Comparison of ENCODE assay signal across 8 mouse cellular contexts in genomic region chr5:88564501-88565147, GRCm38 (mm10). TPM values are rescaled to one million over a fixed set of nuclear protein-coding genes. Genes with fewer than 3 reads are reported as not detected.
DNase-seq lines count a peak whose midpoint lies in the region; ATAC-seq and TF ChIP-seq lines count a peak whose summit lies in the region.

Rufy3 (plus strand) TSS chr5:88565040.

- TF ChIP-seq CTCF in spleen, adult 2 months (IDR thresholded peaks at IDR 0.05; ENCODE audit: extremely low read depth, insufficient read depth, insufficient read length, insufficient replicate concordance) = peak; percentile 28; the same call in 1 of the 2 replicates

- ATAC-seq in embryonic facial prominence, embryonic 11.5 days (replicated peaks; ENCODE audit: insufficient number of reproducible peaks, low FRiP score, low TSS enrichment, low read depth) = peak; percentile 88
- peak; percentile 84 for ATAC-seq in limb, embryonic 13.5 days (ENCODE audit: low FRiP score, low read depth)
- peak; percentile 87 for ATAC-seq in midbrain, embryonic 14.5 days (ENCODE audit: low FRiP score, low TSS enrichment)

- peak; percentile 81 for DNase-seq in 3134 (ENCODE audit: extremely low read depth, insufficient read length, low spot score)
- DNase-seq in adrenal gland, postnatal 10 days = peak; percentile 95
- peak; percentile 82 for DNase-seq in embryonic facial prominence, embryonic 11.5 days (ENCODE audit: low spot score)
- DNase-seq in heart, adult 18-20 months = peak; percentile 87 to 93
- DNase-seq in kidney, adult 18-20 months = peak; percentile 93
- peak; percentile 90 for DNase-seq in midbrain, embryonic 14.5 days
- peak; percentile 28 to 84 for DNase-seq in spleen, adult 2 months (ENCODE audit: low read depth in 1 of 2, low spot score in 2 of 2)

- peak; percentile 26; the same call in 1 of the 2 replicates for TF ChIP-seq POLR2A in spleen, adult 2 months (IDR thresholded peaks at IDR 0.05; ENCODE audit: low read depth, low read length)

- peak within 1 kb of the TSS; percentile 76 for H3K4me2 ChIP-seq in embryonic facial prominence, embryonic 11.5 days (ENCODE audit: low read depth, low read length)
- peak within 1 kb of the TSS; percentile 80 for H3K4me2 ChIP-seq in limb, embryonic 13.5 days (replicated peaks)
- H3K4me2 ChIP-seq in midbrain, embryonic 14.5 days (ENCODE audit: low read length) = peak within 1 kb of the TSS; percentile 78

- under 1% methylated on average over 54 of the region's 71 CpGs for WGBS in embryonic facial prominence, embryonic 11.5 days
- WGBS in limb, embryonic 13.5 days = under 1% methylated on average over 64 of the region's 71 CpGs
- under 1% methylated on average over 71 of the region's 71 CpGs for WGBS in midbrain, embryonic 14.5 days
- WGBS in spleen, adult 2 months = 1% methylated on average over 57 of the region's 71 CpGs

- peak within 1 kb of the TSS; percentile 87 for H3K4me3 ChIP-seq in embryonic facial prominence, embryonic 11.5 days (ENCODE audit: low read depth, low read length)
- peak within 1 kb of the TSS; percentile 91 for H3K4me3 ChIP-seq in limb, embryonic 13.5 days
- peak within 1 kb of the TSS; percentile 86 for H3K4me3 ChIP-seq in midbrain, embryonic 14.5 days (replicated peaks; ENCODE audit: low read depth, low read length)
- peak within 1 kb of the TSS; percentile 98 for H3K4me3 ChIP-seq in spleen, adult 2 months (ENCODE audit: extremely low read depth, insufficient read depth, insufficient read length)

- no peaks in the 10 kb centered on the region for H3K9me3 ChIP-seq in embryonic facial prominence, embryonic 11.5 days (replicated peaks; ENCODE audit: control insufficient read depth, low read length)
- no peaks in the 10 kb centered on the region for H3K9me3 ChIP-seq in limb, embryonic 13.5 days
- H3K9me3 ChIP-seq in midbrain, embryonic 14.5 days (ENCODE audit: control insufficient read depth, low read length) = no peaks in the 10 kb centered on the region

- no peaks in the 10 kb centered on the region for H3K36me3 ChIP-seq in embryonic facial prominence, embryonic 11.5 days (replicated peaks; ENCODE audit: control insufficient read depth, insufficient read depth, low read depth, low read length)
- H3K36me3 ChIP-seq in limb, embryonic 13.5 days = 0 out of 2 replicates have a peak, but pooled peaks cover 8% of the 10 kb centered on the region
- no peaks in the 10 kb centered on the region for H3K36me3 ChIP-seq in midbrain, embryonic 14.5 days (ENCODE audit: control insufficient read depth, insufficient read depth, low read length)
- no peaks in the 10 kb centered on the region for H3K36me3 ChIP-seq in spleen, adult 2 months (ENCODE audit: control insufficient read depth, insufficient read depth, low read length)

- H3K27ac ChIP-seq in embryonic facial prominence, embryonic 11.5 days (replicated peaks; ENCODE audit: low read depth, low read length) = peak within 1 kb of the TSS; percentile 70
- peak within 1 kb of the TSS; percentile 83 for H3K27ac ChIP-seq in limb, embryonic 13.5 days
- peak within 1 kb of the TSS; percentile 88 for H3K27ac ChIP-seq in midbrain, embryonic 14.5 days (replicated peaks; ENCODE audit: low read depth, low read length)
- H3K27ac ChIP-seq in spleen, adult 2 months (ENCODE audit: insufficient read depth, low read length) = peak within 1 kb of the TSS; percentile 90

- peak within 1 kb of the TSS; percentile 75 for H3K9ac ChIP-seq in embryonic facial prominence, embryonic 11.5 days (replicated peaks; ENCODE audit: low read length)
- H3K9ac ChIP-seq in limb, embryonic 13.5 days = peak within 1 kb of the TSS; percentile 86
- H3K9ac ChIP-seq in midbrain, embryonic 14.5 days (replicated peaks; ENCODE audit: low read length) = peak within 1 kb of the TSS; percentile 88

- no peaks in the 10 kb centered on the region for H3K4me1 ChIP-seq in embryonic facial prominence, embryonic 11.5 days (ENCODE audit: control insufficient read depth, insufficient read depth, low read length)
- peaks cover 10% of the 10 kb centered on the region; the same call in 1 of the 2 replicates for H3K4me1 ChIP-seq in limb, embryonic 13.5 days
- H3K4me1 ChIP-seq in midbrain, embryonic 14.5 days (ENCODE audit: control insufficient read depth, insufficient read depth, low read length) = peaks cover 6% of the 10 kb centered on the region; the same call in 1 of the 2 replicates
- peaks cover 2% of the 10 kb centered on the region for H3K4me1 ChIP-seq in spleen, adult 2 months (ENCODE audit: control insufficient read depth, insufficient read depth, insufficient read length)

- H3K27me3 ChIP-seq in embryonic facial prominence, embryonic 11.5 days (ENCODE audit: control insufficient read depth, insufficient read depth, low read length) = no peaks in the 10 kb centered on the region
- H3K27me3 ChIP-seq in limb, embryonic 13.5 days = no peaks in the 10 kb centered on the region
- no peaks in the 10 kb centered on the region for H3K27me3 ChIP-seq in midbrain, embryonic 14.5 days (ENCODE audit: control insufficient read depth, insufficient read depth, low read length)
- H3K27me3 ChIP-seq in spleen, adult 2 months (ENCODE audit: control insufficient read depth, insufficient read depth, low read length) = no peaks in the 10 kb centered on the region

RNA-seq across cellular contexts. Expression of gene Rufy3, which starts in this region (rescaled TPM):
- 10 to 100 TPM; 20.7 to 32.5 TPM for total RNA-seq in adrenal gland, postnatal 10 days (2021)
- polyA plus RNA-seq in embryonic facial prominence, embryonic 11.5 days (2014; fragmentation: Nextera tagmentation; extraction: Ambion mirVana) = 34.1 and 39.9 TPM in 2 replicates
- 10 to 100 TPM; 13.8 to 15.0 TPM for total RNA-seq in heart, adult 18-20 months (2021)
- polyA plus RNA-seq in limb, embryonic 13.5 days (2015; fragmentation: Nextera tagmentation; extraction: Ambion mirVana) = 9.4 and 10.1 TPM in 2 replicates
- 268 and 322 TPM in 2 replicates for polyA plus RNA-seq in midbrain, embryonic 14.5 days (2014; fragmentation: Nextera tagmentation; extraction: Ambion mirVana)
- 3.7 and 4.7 TPM in 2 replicates for polyA plus RNA-seq in spleen, adult 2 months (2012; rRNA removed)

Comparison
In these comparisons a context has a peak if more than half of its experiments do, and no peak if none do; other contexts are left out.
1. Peak in every context shown above with its lines: DNase-seq, ATAC-seq, H3K4me3 ChIP-seq and H3K27ac ChIP-seq.